Mouse (Mus musculus) kidney, postnatal 0 days (tissue): ENCODE measurements at regions not wholly inside any gene's neighbourhood (a gene's known extent, or its start where the extent isn't known, plus 50 kb on each side); places are given as distances from the start of the nearest gene placed in this dataset.

ENCODE experiments used
- ATAC-seq: fragments of 200-750 bp; cut with Nextera tagmentation; replicated peaks from 2 replicates; pipeline ENCODE4 v1.8.0; 2017; ENCODE audit warnings: low read depth, moderate number of reproducible peaks, moderate TSS enrichment, moderate library complexity; ENCODE audit not compliant: low FRiP score
- DNase-seq: peaks from one replicate; pipeline ENCODE4 v3.0.0-alpha.2; 2016; ENCODE audit warnings: low spot score
- H3K27ac ChIP-seq: fragments of 300-500 bp; sonication (generic); 2 replicates; pipeline ENCODE4 v1.5.1; 2014; ENCODE audit warnings: mild to moderate bottlenecking
- H3K27me3 ChIP-seq: fragments of 300-500 bp; sonication (generic); 2 replicates; pipeline ENCODE4 v1.6.1; 2014; ENCODE audit warnings: low read length, mixed read lengths; ENCODE audit not compliant: insufficient read depth
- H3K36me3 ChIP-seq: fragments of 300-500 bp; sonication (generic); 2 replicates; pipeline ENCODE4 v1.6.1; 2014; ENCODE audit warnings: low read length, mixed read lengths; ENCODE audit not compliant: insufficient read depth
- H3K4me1 ChIP-seq: fragments of 300-500 bp; sonication (generic); replicated peaks from 2 replicates; pipeline ENCODE4 v1.6.1; 2014; ENCODE audit warnings: antibody characterized with exemption, low read length, mixed read lengths; ENCODE audit not compliant: insufficient read depth
- H3K4me2 ChIP-seq: fragments of 300-500 bp; sonication (generic); 2 replicates; pipeline ENCODE4 v1.6.1; 2014; ENCODE audit warnings: mild to moderate bottlenecking, low read length, moderate library complexity, mixed read lengths
- H3K4me3 ChIP-seq: fragments of 300-500 bp; sonication (generic); replicated peaks from 2 replicates; pipeline ENCODE4 v1.5.1; 2014; ENCODE audit warnings: low read depth, low read length
- H3K9ac ChIP-seq: fragments of 300-500 bp; sonication (generic); 2 replicates; pipeline ENCODE4 v1.6.1; 2014; ENCODE audit warnings: low read depth, low read length
- H3K9me3 ChIP-seq: fragments of 300-500 bp; sonication (generic); replicated peaks from 2 replicates; pipeline ENCODE4 v1.6.1; 2016; ENCODE audit warnings: low read length, inconsistent platforms, mixed read lengths
- CTCF ChIP-seq: IDR thresholded peaks from 2 replicates; pipeline ENCODE4 v1.5.1; 2016; ENCODE audit warnings: antibody characterized with exemption, low read depth, mild to moderate bottlenecking, moderate library complexity
- WGBS: fragments of 180-500 bp; shearing (Covaris S2); extraction: QIAGEN DNeasy Blood & Tissue Kit; methylation state at CpG from one replicate; pipeline ENCODE4 v1.1.7; 2014; 5-methylcytosine and 5-hydroxymethylcytosine counted together

DNA sequence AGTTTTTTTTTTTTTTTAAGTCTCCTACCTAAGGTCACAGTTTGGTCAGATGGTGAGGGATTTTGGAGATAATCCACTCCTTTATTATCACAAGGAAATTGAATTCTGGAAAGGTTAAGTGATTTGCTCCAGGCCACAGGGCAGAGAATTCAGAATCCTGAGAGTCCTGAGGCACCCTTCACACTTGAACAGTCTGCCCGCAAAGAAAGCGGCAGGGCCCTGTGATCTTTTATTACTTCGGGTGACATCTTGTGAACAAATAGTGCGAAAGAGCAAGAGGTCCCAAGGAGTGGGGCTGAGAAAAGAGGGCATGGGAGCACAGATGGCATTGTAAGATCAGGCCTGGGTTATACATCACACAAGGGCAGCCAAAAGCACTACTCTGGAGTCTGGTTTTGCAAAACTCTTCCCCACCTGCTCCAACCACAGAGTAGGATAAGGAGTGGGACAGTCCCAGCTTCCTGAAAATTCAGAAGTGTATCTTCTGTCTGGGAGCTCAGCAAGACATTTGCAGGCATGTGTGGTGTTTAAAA is 150.5 kb upstream of the Wdr11 start:
- Histone ChIP-seq H3K4me3 (no peak overlapping the region), H3K27me3 (no peaks in the 10 kb centered on the region), H3K4me1 (no peaks in the 10 kb centered on the region), H3K27ac (no peak overlapping the region), H3K9me3 (no peaks in the 10 kb centered on the region), H3K9ac (no peak overlapping the region), H3K36me3 (no peaks in the 10 kb centered on the region), H3K4me2 (no peak overlapping the region)
- DNase-seq = peak; percentile 35
- ATAC-seq = no peak; the same call in 1 of the 2 replicates
- TF ChIP-seq CTCF = no peak
- 13% methylated on average over 4 of the region's 4 CpGs for WGBS

DNA sequence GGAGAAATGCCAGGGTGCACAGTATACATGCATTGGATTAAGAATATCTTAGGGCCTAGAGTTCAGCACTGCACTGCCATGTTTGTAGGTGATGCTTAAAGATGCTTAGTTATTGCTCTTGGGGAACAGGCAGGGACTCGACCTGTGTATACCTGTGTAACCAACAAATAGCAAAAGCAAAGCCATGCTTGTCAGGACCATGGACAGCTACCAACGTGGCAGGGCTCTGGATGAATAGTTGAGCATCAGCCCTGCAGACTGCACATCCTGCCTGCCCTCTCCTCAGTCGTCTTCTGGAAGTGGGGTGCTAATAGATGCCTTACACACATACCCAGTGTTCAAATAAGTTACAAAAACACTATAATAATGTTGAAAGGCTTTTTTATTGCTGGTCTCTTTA is 122.2 kb upstream of the Wdr11 start:
- no peaks in the 10 kb centered on the region for H3K27me3 ChIP-seq
- no peak for ATAC-seq
- DNase-seq = peak; percentile 80
- no peak overlapping the region for H3K9ac ChIP-seq
- no peak overlapping the region for H3K4me2 ChIP-seq
- WGBS = 2% methylated on average over 3 of the region's 3 CpGs
- H3K4me3 ChIP-seq = no peak overlapping the region
- no peaks in the 10 kb centered on the region for H3K9me3 ChIP-seq
- no peaks in the 10 kb centered on the region for H3K4me1 ChIP-seq
- H3K27ac ChIP-seq = no peak overlapping the region
- TF ChIP-seq CTCF = no peak
- no peaks in the 10 kb centered on the region for H3K36me3 ChIP-seq

DNA sequence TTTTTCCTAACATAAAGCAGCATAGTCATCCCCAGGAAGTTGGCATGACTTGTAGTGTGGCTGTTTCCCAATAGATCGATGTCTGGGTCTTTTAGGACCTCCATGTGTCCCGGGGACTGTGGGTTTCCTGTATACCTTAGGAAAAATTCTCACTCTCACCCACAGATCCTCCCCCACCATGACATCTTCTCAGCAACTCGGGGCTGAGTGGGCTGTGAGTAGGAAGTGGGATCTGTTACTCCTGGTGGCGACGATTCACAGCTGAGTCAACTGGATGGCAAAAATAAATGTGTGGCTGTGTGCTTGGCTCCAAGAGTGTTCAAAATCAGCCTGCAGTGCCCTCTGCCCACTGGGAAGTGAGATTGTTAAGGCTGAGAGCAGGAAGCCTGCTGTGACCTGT is 107.9 kb upstream of the Wdr11 start:
- 75% methylated on average over 5 of the region's 5 CpGs for WGBS
- Histone ChIP-seq H3K36me3 (no peaks in the 10 kb centered on the region), H3K4me3 (no peak overlapping the region), H3K9ac (no peak overlapping the region), H3K9me3 (no peaks in the 10 kb centered on the region), H3K27ac (no peak overlapping the region), H3K27me3 (no peaks in the 10 kb centered on the region), H3K4me1 (no peaks in the 10 kb centered on the region), H3K4me2 (no peak overlapping the region)
- no peak for ATAC-seq
- no peak for DNase-seq
- no peak for TF ChIP-seq CTCF

DNA sequence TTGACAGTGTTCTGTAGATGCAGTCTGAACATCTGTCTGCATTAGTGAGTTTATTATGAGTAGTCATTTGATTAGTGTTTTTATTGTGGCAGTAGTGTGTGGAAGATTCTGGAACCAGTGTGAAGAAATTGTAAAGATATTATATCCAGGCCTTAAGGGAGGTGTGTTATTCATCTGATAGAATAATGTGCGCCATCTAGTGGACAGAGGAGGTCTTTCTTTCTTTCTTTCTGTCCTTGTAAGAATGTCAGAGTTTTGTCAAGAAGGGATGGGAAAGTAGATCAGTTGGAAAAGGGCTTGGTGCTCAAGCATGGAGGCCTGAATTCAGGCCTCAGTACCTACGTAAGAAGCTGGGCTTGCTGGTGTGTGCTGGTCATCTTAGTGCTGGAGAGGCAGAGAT is 84.8 kb upstream of the Wdr11 start:
- H3K4me1 ChIP-seq = peaks cover 5% of the 10 kb centered on the region; the same call in 1 of the 2 replicates
- ATAC-seq = no peak

DNA sequence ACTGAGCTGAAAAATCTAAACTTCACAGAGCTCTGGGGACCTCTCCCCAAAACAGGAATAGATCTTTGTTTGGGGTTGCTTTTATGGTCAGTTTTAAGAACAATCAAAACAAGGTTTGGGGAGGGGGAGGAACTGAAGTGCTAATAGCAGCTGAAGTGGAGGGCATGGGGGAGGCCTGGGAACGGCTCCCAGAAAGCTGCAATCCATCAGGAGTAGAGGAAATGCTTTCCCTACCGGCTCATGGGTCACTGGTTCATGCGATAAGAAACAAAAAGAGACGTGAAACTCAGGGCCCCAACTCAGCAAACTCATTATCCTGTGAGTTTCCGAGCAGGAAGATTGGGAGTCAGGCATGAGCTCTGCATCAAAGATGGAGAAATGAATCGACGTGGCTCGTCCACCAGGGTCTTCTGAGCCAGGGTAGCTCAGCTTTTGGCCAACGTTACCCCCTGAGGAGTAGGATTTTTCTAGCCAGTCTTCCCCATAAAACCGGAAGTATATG is 82.0 kb upstream of the Wdr11 start:
- no peaks in the 10 kb centered on the region for H3K9me3 ChIP-seq
- no peaks in the 10 kb centered on the region for H3K36me3 ChIP-seq
- H3K27me3 ChIP-seq = no peaks in the 10 kb centered on the region
- H3K9ac ChIP-seq = no peak overlapping the region
- ATAC-seq = no peak
- no peak overlapping the region for H3K4me2 ChIP-seq
- peaks cover 5% of the 10 kb centered on the region; the same call in 1 of the 2 replicates for H3K4me1 ChIP-seq
- DNase-seq = peak; percentile 79
- 20% methylated on average over 10 of the region's 10 CpGs for WGBS
- H3K4me3 ChIP-seq = no peak overlapping the region
- peak overlapping the region; percentile 47; the same call in 1 of the 2 replicates for H3K27ac ChIP-seq
- TF ChIP-seq CTCF = no peak

More for the DNA sequence above, 84.8 kb upstream of the Wdr11 start:
- Histone ChIP-seq H3K9me3 (no peaks in the 10 kb centered on the region), H3K27me3 (no peaks in the 10 kb centered on the region), H3K4me2 (no peak overlapping the region), H3K4me3 (no peak overlapping the region), H3K9ac (no peak overlapping the region), H3K36me3 (no peaks in the 10 kb centered on the region), H3K27ac (no peak overlapping the region)
- peak; percentile 79 for TF ChIP-seq CTCF
- DNase-seq = peak; percentile 88
- 33% methylated on average over 2 of the region's 2 CpGs for WGBS

DNA sequence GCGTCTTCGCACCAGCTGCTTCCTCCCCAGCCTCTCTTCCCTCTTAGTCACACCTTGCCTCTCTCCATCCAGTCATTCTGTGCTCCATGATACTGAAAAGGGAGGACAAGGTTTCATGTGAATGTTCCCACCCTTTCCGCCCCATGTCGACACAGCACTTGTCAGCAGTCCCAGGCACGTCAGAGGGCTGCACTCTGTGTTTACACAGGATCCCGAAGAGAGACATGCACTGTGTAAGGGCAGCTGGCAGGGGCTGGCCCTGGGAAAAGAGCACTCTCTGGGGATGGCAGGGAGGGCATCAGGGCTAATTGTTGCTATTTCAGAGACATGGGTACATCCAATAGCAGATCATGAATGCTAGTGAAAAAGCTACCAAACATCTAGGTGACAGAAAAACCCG is 77.0 kb upstream of the Wdr11 start:
- Histone ChIP-seq H3K4me3 (no peak overlapping the region), H3K36me3 (no peaks in the 10 kb centered on the region), H3K9ac (no peak overlapping the region), H3K27ac (no peak overlapping the region), H3K4me1 (peaks cover 1% of the 10 kb centered on the region; the same call in 1 of the 2 replicates), H3K27me3 (no peaks in the 10 kb centered on the region), H3K4me2 (no peak overlapping the region), H3K9me3 (no peaks in the 10 kb centered on the region)
- DNase-seq = peak; percentile 11
- no peak for TF ChIP-seq CTCF
- ATAC-seq = no peak
- 37% methylated on average over 7 of the region's 7 CpGs for WGBS
